Mouse (Mus musculus) CH12.LX (cell line): ENCODE data around the gene Tdp1. TPM values are rescaled to one million over a fixed set of nuclear protein-coding genes. Genes with fewer than 3 reads are reported as not detected.

Source experiments
- DNase-seq: peaks from one replicate; pipeline ENCODE4 v3.0.0-alpha.2; 2013; ENCODE audit errors: extremely low read depth
- H3K27ac ChIP-seq: 2 replicates; pipeline ENCODE4 v1.5.1; 2012; ENCODE audit warnings: low read depth, mild to moderate bottlenecking, control low read depth, moderate library complexity; ENCODE audit not compliant: insufficient read depth
- H3K27me3 ChIP-seq: replicated peaks from 2 replicates; pipeline ENCODE3; 2012; ENCODE audit warnings: inconsistent platforms
- H3K36me3 ChIP-seq, 2 experiments: replicated peaks in 1 of 2; 2 replicates each; pipeline versions ENCODE3 to v1.6.1; 2012; ENCODE audit warnings: inconsistent platforms in 1 of 2, low read length in 1 of 2, mild to moderate bottlenecking in 1 of 2, mixed read lengths in 1 of 2, moderate library complexity in 1 of 2; ENCODE audit not compliant: control insufficient read depth in 1 of 2, insufficient read depth in 1 of 2
- H3K4me1 ChIP-seq, 2 experiments: 2 replicates each; pipeline ENCODE4 v1.6.1; 2012; ENCODE audit warnings: inconsistent platforms in 1 of 2, moderate library complexity in 1 of 2; ENCODE audit not compliant: insufficient read depth in 2 of 2, control insufficient read depth in 1 of 2
- H3K4me2 ChIP-seq: 2 replicates; pipeline ENCODE4 v1.6.1; 2012; ENCODE audit warnings: low read depth, mild to moderate bottlenecking, control low read depth; ENCODE audit not compliant: poor library complexity, insufficient read depth, severe bottlenecking
- H3K4me3 ChIP-seq, 3 experiments: fragments of 150-350 bp in 1 of 3; sonication (generic) in 1 of 3; replicated peaks in 1 of 3; 2 replicates each; pipeline versions ENCODE3 to v1.5.1; 2011 to 2012; ENCODE audit warnings: low read depth in 2 of 3, low read length in 2 of 3, mild to moderate bottlenecking in 2 of 3, moderate library complexity in 2 of 3, control low read depth in 1 of 3, improper control_type of control experiment in 1 of 3, inconsistent platforms in 1 of 3, mixed read lengths in 1 of 3; ENCODE audit not compliant: poor library complexity in 1 of 3
- H3K79me2 ChIP-seq: replicated peaks from 2 replicates; pipeline ENCODE4 v1.6.1; 2012; ENCODE audit warnings: mild to moderate bottlenecking, moderate library complexity; ENCODE audit not compliant: control insufficient read depth, poor library complexity, insufficient read depth, severe bottlenecking; ENCODE audit errors: extremely low read depth
- H3K9ac ChIP-seq: 2 replicates; pipeline ENCODE4 v1.6.1; 2012; ENCODE audit warnings: low read depth, mild to moderate bottlenecking, control low read depth, moderate library complexity; ENCODE audit not compliant: insufficient read depth
- H3K9me3 ChIP-seq: replicated peaks from 2 replicates; pipeline ENCODE3; 2012; ENCODE audit warnings: low read length, inconsistent platforms, mixed read lengths
- CHD1 ChIP-seq: IDR thresholded peaks from 2 replicates; pipeline ENCODE4 v1.6.1; 2012; ENCODE audit warnings: low read depth, low read length, improper control_type of control experiment, inconsistent platforms
- CTCF ChIP-seq, 2 experiments: IDR thresholded peaks in 1 of 2; conservative IDR thresholded peaks in 1 of 2; 2 replicates each; pipeline ENCODE4 v1.5.1; 2011 to 2012; ENCODE audit warnings: low read depth in 2 of 2, low read length in 2 of 2, improper control_type of control experiment in 1 of 2, inconsistent platforms in 1 of 2, mild to moderate bottlenecking in 1 of 2, moderate library complexity in 1 of 2
- ETS1 ChIP-seq: conservative IDR thresholded peaks from 2 replicates; pipeline ENCODE4 v1.6.1; 2012; ENCODE audit warnings: low read depth, mild to moderate bottlenecking, inconsistent platforms, low read length, improper control_type of control experiment, moderate library complexity
- IRF4 ChIP-seq: IDR thresholded peaks from 2 replicates; pipeline ENCODE4 v1.6.1; 2014; ENCODE audit warnings: low read depth, mild to moderate bottlenecking, inconsistent platforms, low read length, improper control_type of control experiment
- JUND ChIP-seq: conservative IDR thresholded peaks from 2 replicates; pipeline ENCODE4 v1.6.1; 2011; ENCODE audit warnings: low read depth, low read length, improper control_type of control experiment
- MAFK ChIP-seq: IDR thresholded peaks from 2 replicates; pipeline ENCODE4 v1.6.1; 2011; ENCODE audit warnings: low read length, improper control_type of control experiment; ENCODE audit not compliant: insufficient replicate concordance
- MAZ ChIP-seq: IDR thresholded peaks from 2 replicates; pipeline ENCODE4 v1.6.1; 2012; ENCODE audit warnings: low read depth, mild to moderate bottlenecking, inconsistent platforms, low read length, improper control_type of control experiment, moderate library complexity
- MXI1 ChIP-seq: IDR thresholded peaks from 2 replicates; pipeline ENCODE4 v1.6.1; 2011; ENCODE audit warnings: mild to moderate bottlenecking, low read depth, low read length, improper control_type of control experiment
- NELFE ChIP-seq: IDR thresholded peaks from 2 replicates; pipeline ENCODE4 v1.6.1; 2011; ENCODE audit warnings: low read depth, low read length, improper control_type of control experiment
- NRF1 ChIP-seq: IDR thresholded peaks from 2 replicates; pipeline ENCODE4 v1.6.1; 2014; ENCODE audit warnings: low read depth, mild to moderate bottlenecking, inconsistent platforms, low read length, improper control_type of control experiment, moderate library complexity
- POLR2A ChIP-seq: IDR thresholded peaks from 2 replicates; pipeline ENCODE4 v1.6.1; 2011; ENCODE audit warnings: low read depth, mild to moderate bottlenecking, improper control_type of control experiment, low read length
- RAD21 ChIP-seq: IDR thresholded peaks from 2 replicates; pipeline ENCODE4 v1.6.1; 2011; ENCODE audit warnings: low read depth, mild to moderate bottlenecking, low read length, improper control_type of control experiment, moderate library complexity
- SIN3A ChIP-seq: IDR thresholded peaks from 2 replicates; pipeline ENCODE4 v1.6.1; 2012; ENCODE audit warnings: low read length, improper control_type of control experiment, inconsistent platforms
- SMC3 ChIP-seq: IDR thresholded peaks from 2 replicates; pipeline ENCODE4 v1.6.1; 2011; ENCODE audit warnings: low read depth, low read length, improper control_type of control experiment
- TCF12 ChIP-seq: IDR thresholded peaks from 2 replicates; pipeline ENCODE4 v1.6.1; 2014; ENCODE audit warnings: low read depth, mild to moderate bottlenecking, inconsistent platforms, low read length, improper control_type of control experiment
- UBTF ChIP-seq: IDR thresholded peaks from 2 replicates; pipeline ENCODE4 v1.6.1; 2012; ENCODE audit warnings: low read depth, mild to moderate bottlenecking, inconsistent platforms, low read length, improper control_type of control experiment, moderate library complexity
- USF1 ChIP-seq: IDR thresholded peaks from 2 replicates; pipeline ENCODE4 v1.6.1; 2014; ENCODE audit warnings: low read depth, mild to moderate bottlenecking, inconsistent platforms, low read length, improper control_type of control experiment
- USF2 ChIP-seq: conservative IDR thresholded peaks from 2 replicates; pipeline ENCODE4 v1.6.1; 2011; ENCODE audit warnings: low read depth, low read length, improper control_type of control experiment
- ZNF384 ChIP-seq: IDR thresholded peaks from 2 replicates; pipeline ENCODE4 v1.6.1; 2012; ENCODE audit warnings: low read depth, low read length, improper control_type of control experiment, inconsistent platforms
- dilution Hi-C: fragments of 300-500 bp; cut with MboI; formaldehyde crosslinking; loops from 2 replicates; pipeline ENCODE4 v1.14.3; 2020; ENCODE audit warnings: low sequenced_read_pairs; ENCODE audit not compliant: extremely low pct_unique_long_range_greater_than_20kb, extremely low pct_ligation_motif_present
- in situ Hi-C: fragments of 300-500 bp; cut with MboI; formaldehyde crosslinking; loops from 3 replicates; pipeline ENCODE4 v1.14.3; 2019; ENCODE audit warnings: low sequenced_read_pairs, low pct_ligation_motif_present, low pct_unique_long_range_greater_than_20kb, mixed read lengths
- polyA plus RNA-seq: library from polyadenylated mRNA; unstranded; fragments of >175 nt; gene quantifications from 2 replicates; pipeline ENCODE4 v1.2.1, GENCODE M21; 2012; ENCODE audit warnings: low read depth; ENCODE audit not compliant: insufficient read length
- total RNA-seq, 2 experiments: library from RNA; depleted of rRNA; stranded (reverse); fragments of 300-350 nt in 1 of 2; fragments of >200 nt in 1 of 2; gene quantifications; 2 replicates each; pipeline ENCODE4 v1.2.3; 2012 to 2014

Tdp1 gene
- total and polyA plus RNA-seq, 3 experiments: 16.9 to 53.7 (median 27.4) TPM

- Histone ChIP-seq H3K27me3 (no peaks in the 10 kb centered on the region), H3K27ac (no peak overlapping the region), H3K4me2 (no peak overlapping the region), H3K9ac (no peak overlapping the region), H3K9me3 (no peaks in the 10 kb centered on the region), H3K79me2 (no peaks in the 10 kb centered on the region), H3K4me3 (no peak overlapping the region), H3K36me3 (peaks cover 41 to 89% of the 10 kb centered on the region in 2 experiments), H3K4me1 (peaks cover 5 to 12% of the 10 kb centered on the region in 2 experiments)
- in situ Hi-C loops (loop anchor here (25.0 kb wide), 1 partner anchor 811 kb away; no protein-coding TSS in a partner anchor), dilution Hi-C loops (no loop called here)
- TF ChIP-seq SIN3A (no peak), IRF4 (no peak), MAFK (no peak), POLR2A (no peak), MXI1 (no peak), USF1 (no peak), MAZ (no peak), CHD1 (no peak), RAD21 (no peak), NRF1 (no peak), NELFE (no peak), ZNF384 (no peak), UBTF (no peak)
- no peak for DNase-seq
Measured at GRCm38 (mm10) chr12:99898248-99898870, 14.0 kb downstream of the Tdp1 start.

- H3K27ac ChIP-seq: no peak overlapping the region
- no peak for TF ChIP-seq TCF12
- TF ChIP-seq MAFK: no peak
- TF ChIP-seq USF2: no peak
- no peak for TF ChIP-seq JUND
- 0 out of 2 replicates have a peak, but pooled peaks have one; percentile 4 for TF ChIP-seq RAD21
- peak; percentile 33; the same call in 1 of the 2 replicates for TF ChIP-seq SMC3
- TF ChIP-seq ZNF384: no peak
- TF ChIP-seq MAZ: no peak
- no peak for TF ChIP-seq ETS1
- TF ChIP-seq CTCF (conservative IDR thresholded peaks at IDR 0.05 in 1 of 2, IDR thresholded peaks at IDR 0.05 in 1 of 2; ENCODE audit: low read depth in 2 of 2, low read length in 2 of 2): peak in 1 of 2 experiments; percentile 43; a peak in 2 of 4 replicates
- no peaks in the 10 kb centered on the region for H3K9me3 ChIP-seq
- H3K36me3 ChIP-seq: peaks cover 39 to 89% of the 10 kb centered on the region in 2 experiments
- no peaks in the 10 kb centered on the region for H3K79me2 ChIP-seq
- no peak overlapping the region for H3K9ac ChIP-seq
- H3K4me3 ChIP-seq: no peak overlapping the region
- no peak overlapping the region for H3K4me2 ChIP-seq
- dilution Hi-C loops (no loop called here), in situ Hi-C loops (loop anchor here (10.0 to 25.0 kb wide), 2 partner anchors 205 to 813 kb away; no protein-coding TSS in a partner anchor)
- peaks cover 5 to 12% of the 10 kb centered on the region in 2 experiments for H3K4me1 ChIP-seq
- DNase-seq: peak; percentile 12
- H3K27me3 ChIP-seq: no peaks in the 10 kb centered on the region
Measured at GRCm38 (mm10) chr12:99899991-99900390, 15.7 kb downstream of the Tdp1 start.
